In the genomic region with DNA sequence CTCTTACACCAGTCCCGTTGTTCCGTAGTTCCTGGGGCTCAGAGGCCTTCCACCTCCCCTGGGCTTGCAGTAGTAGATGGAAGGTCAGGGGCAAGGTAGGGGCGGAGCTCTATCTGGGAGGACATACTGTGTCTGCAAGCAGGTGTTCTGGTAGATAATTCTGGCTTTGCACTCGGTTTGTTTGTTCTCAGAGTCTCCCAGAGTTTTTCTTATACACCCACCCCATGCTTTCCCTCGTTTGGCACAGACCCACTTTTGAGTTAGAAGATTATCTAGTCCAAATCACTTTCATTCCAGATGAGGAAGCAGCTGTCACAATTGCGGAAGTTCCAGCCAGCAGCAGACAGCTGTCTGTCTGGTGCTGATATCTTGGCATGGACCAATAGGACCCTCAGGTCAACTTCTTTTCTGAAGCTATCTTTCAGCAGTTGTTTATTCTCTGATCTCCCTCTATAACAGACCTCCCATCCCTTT, we compare ENCODE assay signal across 8 mouse cellular contexts.
DNase-seq lines count a peak whose midpoint lies in the region; ATAC-seq and TF ChIP-seq lines count a peak whose summit lies in the region.

No protein-coding gene starts in this region.

- ATAC-seq in heart, embryonic 15.5 days (replicated peaks; ENCODE audit: insufficient number of reproducible peaks, insufficient read depth, low FRiP score, low read depth) = peak; percentile 53; the same call in 1 of the 2 replicates
- peak; percentile 76 for ATAC-seq in megakaryocyte, adult 5-6 weeks (ENCODE audit: poor library complexity, severe bottlenecking)
- ATAC-seq in frontal cortex, adult (ENCODE audit: low TSS enrichment) = no peak

- peak overlapping the region; percentile 52; the same call in 1 of the 2 replicates for H3K4me2 ChIP-seq in heart, embryonic 15.5 days

- WGBS in bone marrow, adult 2 months = 16% methylated on average over 6 of the region's 6 CpGs
- WGBS in heart, embryonic 15.5 days = 46% methylated on average over 6 of the region's 6 CpGs

- no peaks in the 10 kb centered on the region for H3K9me3 ChIP-seq in heart, embryonic 15.5 days (replicated peaks)

- H3K9ac ChIP-seq in heart, embryonic 15.5 days = no peak overlapping the region

- peaks cover 2% of the 10 kb centered on the region; the same call in 1 of the 2 replicates for H3K4me1 ChIP-seq in bone marrow, adult 2 months (ENCODE audit: control insufficient read depth, insufficient read depth, low read length)
- H3K4me1 ChIP-seq in heart, embryonic 15.5 days (replicated peaks) = peaks cover 16% of the 10 kb centered on the region

- H3K4me3 ChIP-seq in bone marrow, adult 2 months (replicated peaks; ENCODE audit: control insufficient read depth, low read depth, low read length) = peak overlapping the region; percentile 10
- H3K4me3 ChIP-seq in heart, embryonic 15.5 days = peak overlapping the region; percentile 27; the same call in 1 of the 2 replicates
- H3K4me3 ChIP-seq in layer of hippocampus, adult 2 months = no peak overlapping the region

- TF ChIP-seq POLR2A in bone marrow, adult 2 months (IDR thresholded peaks at IDR 0.05; ENCODE audit: borderline replicate concordance, control insufficient read depth, low read depth, low read length) = no peak

- H3K27me3 ChIP-seq in heart, embryonic 15.5 days = no peaks in the 10 kb centered on the region

- no peaks in the 10 kb centered on the region for H3K36me3 ChIP-seq in heart, embryonic 15.5 days

- DNase-seq in 416B (ENCODE audit: low read depth) = peak; percentile 90
- no peak for DNase-seq in layer of hippocampus, adult 2 months (ENCODE audit: low spot score in 2 of 2)
- DNase-seq in ovary, postnatal 10 days (ENCODE audit: low spot score) = no peak
- DNase-seq in adrenal gland, adult 8-10 months = no peak

- peak overlapping the region; percentile 82 for H3K27ac ChIP-seq in bone marrow, adult 2 months (ENCODE audit: control insufficient read depth, insufficient read depth, low read depth, low read length, poor library complexity)
- H3K27ac ChIP-seq in heart, embryonic 15.5 days = peak overlapping the region; percentile 42; the same call in 1 of the 2 replicates
- no peak overlapping the region; the same call in 1 of the 2 replicates for H3K27ac ChIP-seq in layer of hippocampus, adult 2 months

- peak; percentile 8; the same call in 1 of the 2 replicates for TF ChIP-seq CTCF in bone marrow, adult 2 months (IDR thresholded peaks at IDR 0.05; ENCODE audit: control insufficient read depth, insufficient read depth, low read length)
- TF ChIP-seq CTCF in layer of hippocampus, adult 2 months (conservative IDR thresholded peaks at IDR 0.05) = no peak
